Mouse (Mus musculus): ENCODE measurements around the gene Rab5c. TPM values are rescaled to one million over a fixed set of nuclear protein-coding genes. Genes with fewer than 3 reads are reported as not detected.

Gene Rab5c
- polyA plus RNA-seq, 1 experiment from 2014 or later, result 43.3 TPM

- Histone ChIP-seq H3K4me1 (ENCODE audit: control insufficient read depth, insufficient read depth, low read length) (peaks cover 2% of the 10 kb centered on the region; the same call in 1 of the 2 replicates), H3K27ac (ENCODE audit: low read length) (no peak overlapping the region), H3K36me3 (ENCODE audit: control insufficient read depth, insufficient read depth, low read length) (no peaks in the 10 kb centered on the region), H3K9ac (ENCODE audit: low read depth, low read length) (no peak overlapping the region), H3K27me3 (ENCODE audit: control insufficient read depth, insufficient read depth, low read depth, low read length) (no peaks in the 10 kb centered on the region; the same call in 1 of the 2 replicates), H3K4me2 (ENCODE audit: low read length) (no peak overlapping the region), H3K4me3 (ENCODE audit: low read depth, low read length) (no peak overlapping the region), H3K9me3 (replicated peaks; ENCODE audit: control insufficient read depth, low read length, poor library complexity, severe bottlenecking) (no peaks in the 10 kb centered on the region)
- 79% methylated on average over 1 of the region's 1 CpGs for WGBS
- no peak for ATAC-seq
These were observed 67.0 kb downstream of the Rab5c start for GRCm38 (mm10) chr11:100671049-100671448.

Other genes starting within 250 kb of the Rab5c start
- gene Acly, start 210.2 kb downstream of the Rab5c start, polyA plus RNA-seq (2015; fragmentation: Nextera tagmentation; extraction: Ambion mirVana), result 218 and 229 TPM in 2 replicates
- gene Ttc25, start 192.6 kb downstream of the Rab5c start, polyA plus RNA-seq (2015; fragmentation: Nextera tagmentation; extraction: Ambion mirVana), result 2.9 and 3.5 TPM in 2 replicates
- 46.5 and 57.8 TPM in 2 replicates for gene Cnp, start 163.3 kb downstream of the Rab5c start, polyA plus RNA-seq (2015; fragmentation: Nextera tagmentation; extraction: Ambion mirVana)
- gene Nkiras2, start 119.0 kb downstream of the Rab5c start, polyA plus RNA-seq (2015; fragmentation: Nextera tagmentation; extraction: Ambion mirVana), result 97.7 TPM in 2 replicates
- gene Dnajc7, start 118.0 kb downstream of the Rab5c start, polyA plus RNA-seq (2015; fragmentation: Nextera tagmentation; extraction: Ambion mirVana), result 289 and 327 TPM in 2 replicates
- 0.41 and 0.92 TPM in 2 replicates for gene Zfp385c, start 45.8 kb downstream of the Rab5c start, polyA plus RNA-seq (2015; fragmentation: Nextera tagmentation; extraction: Ambion mirVana)
- gene Dhx58, start 33.9 kb downstream of the Rab5c start, polyA plus RNA-seq (2015; fragmentation: Nextera tagmentation; extraction: Ambion mirVana), result 2.8 and 2.9 TPM in 2 replicates
- 64.9 and 65.9 TPM in 2 replicates for gene Kat2a, start 25.8 kb downstream of the Rab5c start, polyA plus RNA-seq (2015; fragmentation: Nextera tagmentation; extraction: Ambion mirVana)
- 0.34 TPM in 1 of 2 replicates, not detected in the other for gene Hspb9, start 24.4 kb downstream of the Rab5c start, polyA plus RNA-seq (2015; fragmentation: Nextera tagmentation; extraction: Ambion mirVana)
- gene Kcnh4, start 21.7 kb upstream of the Rab5c start, polyA plus RNA-seq (2015; fragmentation: Nextera tagmentation; extraction: Ambion mirVana), result 11.4 and 12.3 TPM in 2 replicates
- 2.5 and 4.6 TPM in 2 replicates for gene Hcrt, start 24.7 kb upstream of the Rab5c start, polyA plus RNA-seq (2015; fragmentation: Nextera tagmentation; extraction: Ambion mirVana)
- 6.8 and 7.5 TPM in 2 replicates for gene Ghdc, start 32.7 kb upstream of the Rab5c start, polyA plus RNA-seq (2015; fragmentation: Nextera tagmentation; extraction: Ambion mirVana)
- 17.5 and 22.9 TPM in 2 replicates for gene Stat5b, start 112.5 kb upstream of the Rab5c start, polyA plus RNA-seq (2015; fragmentation: Nextera tagmentation; extraction: Ambion mirVana)
- 2.1 and 3.2 TPM in 2 replicates for gene Stat5a, start 121.1 kb upstream of the Rab5c start, polyA plus RNA-seq (2015; fragmentation: Nextera tagmentation; extraction: Ambion mirVana)
- 37.3 and 39.0 TPM in 2 replicates for gene Stat3, start 201.3 kb upstream of the Rab5c start, polyA plus RNA-seq (2015; fragmentation: Nextera tagmentation; extraction: Ambion mirVana)
- 40.0 TPM in 2 replicates for gene Cavin1, start 232.7 kb upstream of the Rab5c start, polyA plus RNA-seq (2015; fragmentation: Nextera tagmentation; extraction: Ambion mirVana)

Data from midbrain, embryonic 16.5 days (tissue).